Mouse (Mus musculus) lung, adult 2 months (tissue): Measurements from ENCODE around the gene Smyd1.

Experiments
- CTCF ChIP-seq: fragments of 200-500 bp; IDR thresholded peaks from 2 replicates; pipeline ENCODE4 v1.5.1; 2011; ENCODE audit warnings: mild to moderate bottlenecking, low read length, control low read depth; ENCODE audit not compliant: insufficient read depth
- POLR2A ChIP-seq: fragments of 200-500 bp; IDR thresholded peaks from 2 replicates; pipeline ENCODE4 v1.6.1; 2011; ENCODE audit warnings: low read depth, mild to moderate bottlenecking, control low read depth, low read length, borderline replicate concordance; ENCODE audit errors: extremely low read depth

DNA sequence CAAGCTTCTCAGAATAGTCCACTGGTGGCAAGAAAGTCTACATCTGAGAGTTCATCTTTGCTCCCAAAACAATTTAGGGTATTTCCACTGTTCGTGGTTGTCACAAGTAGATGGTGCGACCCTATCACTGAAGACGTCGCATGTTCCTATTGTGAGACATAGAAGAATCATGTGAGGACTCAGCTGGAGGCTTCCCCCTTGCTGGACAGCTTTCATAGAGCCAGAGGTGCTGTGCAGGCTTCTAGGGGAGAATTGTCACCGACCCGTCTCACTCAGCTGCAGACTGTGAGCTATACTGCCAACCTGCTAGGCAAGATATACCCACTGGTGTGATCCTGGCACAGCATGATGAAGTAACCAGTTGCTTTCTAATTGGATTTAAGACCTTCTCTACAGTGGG lies 30.2 kb upstream of the Smyd1 start:
- TF ChIP-seq CTCF (no peak), POLR2A (no peak)
